In the genomic region with DNA sequence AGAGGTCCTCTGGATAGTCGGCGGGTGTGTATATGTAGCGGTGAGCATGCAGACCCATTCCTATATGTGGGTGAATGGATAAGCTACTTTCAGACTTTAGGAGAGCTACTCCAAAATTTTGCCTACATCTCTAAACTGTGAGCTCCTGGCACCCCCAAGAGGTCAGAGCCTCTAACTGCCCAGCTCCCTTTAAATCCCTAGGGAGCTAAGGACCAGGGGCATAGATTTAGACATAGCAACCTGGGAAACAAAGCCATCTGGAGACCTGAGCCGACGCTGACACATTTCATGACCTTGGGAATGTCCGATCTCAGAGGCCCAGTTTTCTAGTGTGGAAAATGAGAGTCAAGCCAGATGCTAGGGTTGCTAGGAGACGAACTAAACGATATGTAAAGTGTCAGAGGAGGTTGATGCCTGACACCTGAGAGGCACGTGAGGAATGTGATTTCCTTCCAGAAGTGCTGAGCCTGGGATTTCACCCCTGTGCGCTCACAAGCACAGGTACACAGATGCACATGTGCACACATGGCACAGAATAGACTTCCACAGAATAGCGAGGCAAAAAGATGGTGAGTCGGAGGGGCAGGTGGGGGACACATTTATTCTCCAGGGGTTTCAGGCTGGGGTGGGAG, we compare ENCODE assay signal across 9 mouse cellular contexts. TPM values are rescaled to one million over a fixed set of nuclear protein-coding genes. Genes with fewer than 3 reads are reported as not detected.
A peak's percentile ranks its signal among the peaks of the same experiment; 100 is the strongest.
DNase-seq lines count a peak whose midpoint lies in the region; ATAC-seq and TF ChIP-seq lines count a peak whose summit lies in the region.
"Had no signal": no experiment of that assay in that cellular context is flagged by ENCODE, and none has a peak within 500 bp of the region (broad histone marks: within the 10 kb centered on the region; RNA-seq: fewer than 3 reads in every experiment).

No protein-coding gene starts in this region.

- peak; percentile 39 to 75 for DNase-seq in adrenal gland, adult (ENCODE audit: inconsistent age in 2 of 2, low spot score in 1 of 2)
- DNase-seq in adrenal gland, postnatal 4 days (ENCODE audit: low spot score in 2 of 2), result no peak
- peak; percentile 11 for DNase-seq in thymus, adult 2 months
- DNase-seq in thymus, adult 18-20 months, result no peak
- DNase-seq in kidney, postnatal 14 days, result peak; percentile 61
- peak; percentile 65 for DNase-seq in lung, postnatal 14 days
- DNase-seq in spleen, adult 12 weeks (ENCODE audit: low spot score), result no peak

- H3K4me3 ChIP-seq in thymus, adult 2 months (ENCODE audit: control insufficient read depth, insufficient read depth, low read length), result no peak overlapping the region
- no peak overlapping the region for H3K4me3 ChIP-seq in heart, embryonic 16.5 days (ENCODE audit: low read length)

- H3K27me3 ChIP-seq in thymus, adult 2 months (ENCODE audit: control insufficient read depth, insufficient read depth, low read length), result no peaks in the 10 kb centered on the region
- H3K27me3 ChIP-seq in heart, embryonic 16.5 days (ENCODE audit: control insufficient read depth, insufficient read depth, low read length), result no peaks in the 10 kb centered on the region; the same call in 1 of the 2 replicates

- no peak overlapping the region for H3K9ac ChIP-seq in heart, embryonic 16.5 days (ENCODE audit: low read length)

- H3K4me2 ChIP-seq in heart, embryonic 16.5 days (ENCODE audit: low read depth, low read length), result no peak overlapping the region

- no peak for TF ChIP-seq POLR2A in thymus, adult 2 months (IDR thresholded peaks at IDR 0.05; ENCODE audit: control insufficient read depth, extremely low read depth, insufficient read depth, low read length, poor library complexity)

- no peak overlapping the region for H3K27ac ChIP-seq in thymus, adult 2 months (ENCODE audit: control insufficient read depth, insufficient read depth, low read length)
- no peak overlapping the region for H3K27ac ChIP-seq in heart, embryonic 16.5 days (ENCODE audit: low read length)

- no peaks in the 10 kb centered on the region for H3K36me3 ChIP-seq in thymus, adult 2 months (ENCODE audit: control insufficient read depth, insufficient read depth, low read length)
- no peaks in the 10 kb centered on the region for H3K36me3 ChIP-seq in heart, embryonic 16.5 days (ENCODE audit: control insufficient read depth, insufficient read depth)

- ATAC-seq in heart, embryonic 16.5 days (replicated peaks; ENCODE audit: extremely low read depth, insufficient read depth, low FRiP score), result 0 out of 2 replicates have a peak, but pooled peaks have one; percentile 35

- no peaks in the 10 kb centered on the region for H3K4me1 ChIP-seq in thymus, adult 2 months (replicated peaks; ENCODE audit: control insufficient read depth, insufficient read depth, low read length)
- no peaks in the 10 kb centered on the region for H3K4me1 ChIP-seq in heart, embryonic 16.5 days (ENCODE audit: control insufficient read depth, insufficient read depth, low read length)

- H3K9me3 ChIP-seq in heart, embryonic 16.5 days (replicated peaks; ENCODE audit: control insufficient read depth, low read length), result no peaks in the 10 kb centered on the region

- TF ChIP-seq CTCF in thymus, adult 2 months (IDR thresholded peaks at IDR 0.05; ENCODE audit: borderline replicate concordance, control insufficient read depth, extremely low read depth, insufficient read depth, low read length, poor library complexity), result no peak

- WGBS in thymus, adult 2 months, result 57% methylated on average over 12 of the region's 12 CpGs
- 38% methylated on average over 12 of the region's 12 CpGs for WGBS in heart, embryonic 16.5 days

RNA-seq across cellular contexts. Expression of a gene that starts 5.4 kb away (rescaled TPM):
- not detected for total RNA-seq in adrenal gland, postnatal 4 days (2021)
- polyA plus RNA-seq in thymus, adult 2 months (2012; rRNA removed), result not detected in 2 replicates
- polyA plus RNA-seq in heart, embryonic 16.5 days (2015; fragmentation: Nextera tagmentation; extraction: Ambion mirVana), result not detected in 2 replicates
- polyA plus RNA-seq: frontal cortex, adult 2 months had no signal

RNA-seq across cellular contexts. Expression of a gene that starts 14.2 kb away (rescaled TPM):
- total RNA-seq in adrenal gland, postnatal 4 days (2021), result 1 to 10 TPM; 2.8 to 6.6 TPM
- 1.8 and 1.9 TPM in 2 replicates for polyA plus RNA-seq in thymus, adult 2 months (2012; rRNA removed)
- 0.70 and 0.84 TPM in 2 replicates for polyA plus RNA-seq in heart, embryonic 16.5 days (2015; fragmentation: Nextera tagmentation; extraction: Ambion mirVana)
- polyA plus RNA-seq: frontal cortex, adult 2 months had no signal

RNA-seq across cellular contexts. Expression of a gene that starts 31.0 kb away (rescaled TPM):
- total RNA-seq in adrenal gland, postnatal 4 days (2021), result 10 to 100 TPM; 33.0 to 36.3 TPM
- polyA plus RNA-seq in thymus, adult 2 months (2012; rRNA removed), result 24.9 and 26.7 TPM in 2 replicates
- 9.1 and 10.5 TPM in 2 replicates for polyA plus RNA-seq in heart, embryonic 16.5 days (2015; fragmentation: Nextera tagmentation; extraction: Ambion mirVana)

RNA-seq across cellular contexts. Expression of a gene that starts 45.6 kb away (rescaled TPM):
- 1 to 10 TPM in 1 of 2 experiments, under 1 TPM in 1; 0.23 to 7.8 TPM for total RNA-seq in adrenal gland, postnatal 4 days (2021)
- 55.4 and 57.8 TPM in 2 replicates for polyA plus RNA-seq in thymus, adult 2 months (2012; rRNA removed)
- 3.1 TPM in 2 replicates for polyA plus RNA-seq in heart, embryonic 16.5 days (2015; fragmentation: Nextera tagmentation; extraction: Ambion mirVana)

Comparison
In these comparisons a context has a peak if more than half of its experiments do, and no peak if none do; other contexts are left out.
1. DNase-seq: peak in adrenal gland, adult (2 of 2), thymus, adult 2 months (single experiment), kidney, postnatal 14 days (single experiment) and lung, postnatal 14 days (single experiment); none in adrenal gland, postnatal 4 days (0 of 2), thymus, adult 18-20 months (0 of 2) and spleen, adult 12 weeks (single experiment).